Comparison of ENCODE assay signal across 8 mouse cellular contexts in genomic region chr2:33130526-33131483, GRCm38 (mm10). TPM values are rescaled to one million over a fixed set of nuclear protein-coding genes. Genes with fewer than 3 reads are reported as not detected.
DNase-seq lines count a peak whose midpoint lies in the region; ATAC-seq and TF ChIP-seq lines count a peak whose summit lies in the region.

No protein-coding gene starts in this region.

- WGBS in forebrain, embryonic 11.5 days, result under 1% methylated on average over 55 of the region's 55 CpGs
- WGBS in heart, embryonic 16.5 days, result under 1% methylated on average over 54 of the region's 55 CpGs
- WGBS in liver, embryonic 15.5 days (ENCODE audit: insufficient replicate concordance), result under 1% methylated on average over 55 of the region's 55 CpGs
- WGBS in neural tube, embryonic 12.5 days, result under 1% methylated on average over 47 of the region's 55 CpGs

- H3K36me3 ChIP-seq in CH12.LX (replicated peaks in 1 of 2; ENCODE audit: control insufficient read depth in 1 of 2, insufficient read depth in 1 of 2, low read length in 1 of 2), result no peaks in the 10 kb centered on the region
- no peaks in the 10 kb centered on the region for H3K36me3 ChIP-seq in forebrain, embryonic 11.5 days (ENCODE audit: control insufficient read depth, insufficient read depth, low read length)
- no peaks in the 10 kb centered on the region for H3K36me3 ChIP-seq in heart, embryonic 16.5 days (ENCODE audit: control insufficient read depth, insufficient read depth)
- no peaks in the 10 kb centered on the region for H3K36me3 ChIP-seq in liver, embryonic 15.5 days (replicated peaks)
- H3K36me3 ChIP-seq in neural tube, embryonic 12.5 days, result no peaks in the 10 kb centered on the region

- H3K9ac ChIP-seq in CH12.LX (ENCODE audit: insufficient read depth, low read depth), result 0 out of 2 replicates have a peak overlapping the region, but pooled peaks have one; percentile 39
- peak overlapping the region; percentile 68 for H3K9ac ChIP-seq in forebrain, embryonic 11.5 days (ENCODE audit: low read length)
- peak overlapping the region; percentile 80 for H3K9ac ChIP-seq in heart, embryonic 16.5 days (ENCODE audit: low read length)
- H3K9ac ChIP-seq in liver, embryonic 15.5 days, result peak overlapping the region; percentile 40
- peak overlapping the region; percentile 79 for H3K9ac ChIP-seq in neural tube, embryonic 12.5 days

- in situ Hi-C loops in CH12.LX (cut with MboI; ENCODE audit: low pct_ligation_motif_present, low pct_unique_long_range_greater_than_20kb, low sequenced_read_pairs), result no loop called here

- no peak for TF ChIP-seq POLR2A in CH12.LX (IDR thresholded peaks at IDR 0.05; ENCODE audit: low read depth, low read length)

- peaks cover 3 to 19% of the 10 kb centered on the region in 2 experiments; a peak in 3 of 4 replicates for H3K4me1 ChIP-seq in CH12.LX (ENCODE audit: control insufficient read depth in 1 of 2, insufficient read depth in 2 of 2)
- H3K4me1 ChIP-seq in forebrain, embryonic 11.5 days (replicated peaks; ENCODE audit: control insufficient read depth, insufficient read depth, low read length), result peaks cover 3% of the 10 kb centered on the region; the same call in 1 of the 2 replicates
- peaks cover 13% of the 10 kb centered on the region for H3K4me1 ChIP-seq in heart, embryonic 16.5 days (ENCODE audit: control insufficient read depth, insufficient read depth, low read length)
- H3K4me1 ChIP-seq in liver, embryonic 15.5 days (replicated peaks), result peaks cover 26% of the 10 kb centered on the region
- peaks cover 18% of the 10 kb centered on the region for H3K4me1 ChIP-seq in neural tube, embryonic 12.5 days

- peak overlapping the region; percentile 45 to 71 (median 57) for H3K4me3 ChIP-seq in CH12.LX (replicated peaks in 1 of 3; ENCODE audit: low read depth in 2 of 3, low read length in 2 of 3, poor library complexity in 1 of 3)
- H3K4me3 ChIP-seq in forebrain, embryonic 11.5 days (ENCODE audit: low read depth, low read length), result peak overlapping the region; percentile 62
- H3K4me3 ChIP-seq in heart, embryonic 16.5 days (ENCODE audit: low read length), result peak overlapping the region; percentile 73
- peak overlapping the region; percentile 63 for H3K4me3 ChIP-seq in liver, embryonic 15.5 days (replicated peaks)
- peak overlapping the region; percentile 60 for H3K4me3 ChIP-seq in neural tube, embryonic 12.5 days

- ATAC-seq in forebrain, embryonic 11.5 days (replicated peaks; ENCODE audit: low FRiP score), result peak; percentile 92
- ATAC-seq in heart, embryonic 16.5 days (replicated peaks; ENCODE audit: extremely low read depth, insufficient read depth, low FRiP score), result peak; percentile 91
- ATAC-seq in liver, embryonic 15.5 days (ENCODE audit: insufficient read depth), result peak; percentile 94
- ATAC-seq in neural tube, embryonic 12.5 days (ENCODE audit: low FRiP score, low read depth), result peak; percentile 90

- no peaks in the 10 kb centered on the region for H3K9me3 ChIP-seq in CH12.LX (replicated peaks; ENCODE audit: low read length)
- no peaks in the 10 kb centered on the region for H3K9me3 ChIP-seq in forebrain, embryonic 11.5 days (ENCODE audit: control insufficient read depth, low read length)
- H3K9me3 ChIP-seq in heart, embryonic 16.5 days (replicated peaks; ENCODE audit: control insufficient read depth, low read length), result no peaks in the 10 kb centered on the region
- no peaks in the 10 kb centered on the region for H3K9me3 ChIP-seq in liver, embryonic 15.5 days (replicated peaks)
- no peaks in the 10 kb centered on the region for H3K9me3 ChIP-seq in neural tube, embryonic 12.5 days

- DNase-seq in CH12.LX (ENCODE audit: extremely low read depth), result peak; percentile 99
- DNase-seq in c-Kit-positive CD71-positive TER-119-negative erythroid progenitor cells, embryonic 14.5 days (ENCODE audit: low read depth), result peak; percentile 97
- peak; percentile 98 for DNase-seq in forebrain, embryonic 11.5 days (ENCODE audit: low spot score)
- DNase-seq in kidney, postnatal 36 days, result peak; percentile 99 to 100
- peak; percentile 97 for DNase-seq in telencephalon, adult 2 months (ENCODE audit: low read depth, low spot score)

- H3K27ac ChIP-seq in CH12.LX (ENCODE audit: insufficient read depth, low read depth), result no peak overlapping the region
- H3K27ac ChIP-seq in forebrain, embryonic 11.5 days (ENCODE audit: low read depth, low read length), result no peak overlapping the region
- H3K27ac ChIP-seq in heart, embryonic 16.5 days (ENCODE audit: low read length), result peak overlapping the region; percentile 76
- peak overlapping the region; percentile 55; the same call in 1 of the 2 replicates for H3K27ac ChIP-seq in liver, embryonic 15.5 days (replicated peaks)
- no peak overlapping the region for H3K27ac ChIP-seq in neural tube, embryonic 12.5 days

- no peak for TF ChIP-seq RAD21 in CH12.LX (IDR thresholded peaks at IDR 0.05; ENCODE audit: low read depth, low read length)

- peak overlapping the region; percentile 76 for H3K4me2 ChIP-seq in CH12.LX (ENCODE audit: insufficient read depth, low read depth, poor library complexity, severe bottlenecking)
- H3K4me2 ChIP-seq in forebrain, embryonic 11.5 days (ENCODE audit: low read depth, low read length, severe bottlenecking), result peak overlapping the region; percentile 96
- H3K4me2 ChIP-seq in heart, embryonic 16.5 days (ENCODE audit: low read depth, low read length), result peak overlapping the region; percentile 95
- peak overlapping the region; percentile 95 for H3K4me2 ChIP-seq in liver, embryonic 15.5 days
- H3K4me2 ChIP-seq in neural tube, embryonic 12.5 days (replicated peaks), result peak overlapping the region; percentile 98

- TF ChIP-seq EP300 in CH12.LX (IDR thresholded peaks at IDR 0.05; ENCODE audit: low read length), result no peak

- no peaks in the 10 kb centered on the region for H3K79me2 ChIP-seq in CH12.LX (replicated peaks; ENCODE audit: control insufficient read depth, extremely low read depth, insufficient read depth, poor library complexity, severe bottlenecking)

- H3K27me3 ChIP-seq in CH12.LX (replicated peaks), result peaks cover 46% of the 10 kb centered on the region
- peaks cover 9% of the 10 kb centered on the region; the same call in 1 of the 2 replicates for H3K27me3 ChIP-seq in forebrain, embryonic 11.5 days (ENCODE audit: control insufficient read depth, insufficient read depth, low read length)
- H3K27me3 ChIP-seq in heart, embryonic 16.5 days (ENCODE audit: control insufficient read depth, insufficient read depth, low read length), result 0 out of 2 replicates have a peak, but pooled peaks cover 4% of the 10 kb centered on the region
- peaks cover 46% of the 10 kb centered on the region for H3K27me3 ChIP-seq in liver, embryonic 15.5 days
- H3K27me3 ChIP-seq in neural tube, embryonic 12.5 days (replicated peaks), result peaks cover 31% of the 10 kb centered on the region

- dilution Hi-C loops in CH12.LX (cut with MboI; ENCODE audit: extremely low pct_ligation_motif_present, extremely low pct_unique_long_range_greater_than_20kb, low sequenced_read_pairs), result no loop called here

- TF ChIP-seq CTCF in CH12.LX (conservative IDR thresholded peaks at IDR 0.05 in 1 of 2, IDR thresholded peaks at IDR 0.05 in 1 of 2; ENCODE audit: low read depth in 2 of 2, low read length in 2 of 2), result no peak

TF ChIP-seq in CH12.LX, 34 proteins besides CTCF, POLR2A, EP300 and RAD21:
- no peak for TF ChIP-seq GABPA (IDR thresholded peaks at IDR 0.05; ENCODE audit: insufficient replicate concordance, low read depth, low read length)
- TF ChIP-seq PAX5 (IDR thresholded peaks at IDR 0.05; ENCODE audit: low read length), result no peak
- no peak for TF ChIP-seq ETS1 (conservative IDR thresholded peaks at IDR 0.05; ENCODE audit: low read depth, low read length)
- no peak for TF ChIP-seq ZC3H11A (IDR thresholded peaks at IDR 0.05; ENCODE audit: low read depth, low read length)
- no peak for TF ChIP-seq CHD2 (IDR thresholded peaks at IDR 0.05; ENCODE audit: low read length)
- no peak for TF ChIP-seq BHLHE40 (IDR thresholded peaks at IDR 0.05; ENCODE audit: low read depth, low read length)
- no peak for TF ChIP-seq ZMIZ1 (IDR thresholded peaks at IDR 0.05; ENCODE audit: low read depth, low read length)
- TF ChIP-seq UBTF (IDR thresholded peaks at IDR 0.05; ENCODE audit: low read depth, low read length), result no peak
- TF ChIP-seq USF1 (IDR thresholded peaks at IDR 0.05; ENCODE audit: low read depth, low read length), result no peak
- TF ChIP-seq USF2 (conservative IDR thresholded peaks at IDR 0.05; ENCODE audit: low read depth, low read length), result no peak
- TF ChIP-seq NELFE (IDR thresholded peaks at IDR 0.05; ENCODE audit: low read depth, low read length), result no peak
- no peak for TF ChIP-seq E2F4 (IDR thresholded peaks at IDR 0.05; ENCODE audit: insufficient replicate concordance, low read depth, low read length)

RNA-seq across cellular contexts. Expression of gene Garnl3, which starts 0.6 kb away (rescaled TPM):
- total RNA-seq in CH12.LX (2012; rRNA removed), result 0.08 and 0.25 TPM in 2 replicates
- total RNA-seq in CH12.LX (2014; rRNA removed), result 0.49 TPM in 1 of 2 replicates, not detected in the other
- polyA plus RNA-seq in CH12.LX (2012; ENCODE audit: insufficient read length, low read depth), result 0.16 and 0.19 TPM in 2 replicates
- 9.7 and 12.9 TPM in 2 replicates for polyA plus RNA-seq in forebrain, embryonic 11.5 days (2014; fragmentation: Nextera tagmentation; extraction: Ambion mirVana)
- polyA plus RNA-seq in heart, embryonic 16.5 days (2015; fragmentation: Nextera tagmentation; extraction: Ambion mirVana), result 8.2 and 8.3 TPM in 2 replicates
- 0.86 and 0.89 TPM in 2 replicates for polyA plus RNA-seq in liver, embryonic 15.5 days (2015; fragmentation: Nextera tagmentation; extraction: Ambion mirVana)
- 18.0 and 23.3 TPM in 2 replicates for polyA plus RNA-seq in neural tube, embryonic 12.5 days (2016; fragmentation: Nextera tagmentation; extraction: Ambion mirVana)

Comparison
In these comparisons a context has a peak if more than half of its experiments do, and no peak if none do; other contexts are left out.
1. H3K27ac ChIP-seq: peak in heart, embryonic 16.5 days (single experiment) and liver, embryonic 15.5 days (single experiment); none in CH12.LX (single experiment), forebrain, embryonic 11.5 days (single experiment) and neural tube, embryonic 12.5 days (single experiment).
2. Peak in every context shown above with its lines, with median percentiles within 50 percentile points of each other: DNase-seq, H3K4me2 ChIP-seq, H3K4me3 ChIP-seq, H3K9ac ChIP-seq and ATAC-seq.